26 mouse cellular contexts compared by ENCODE assay signal in the genomic region with DNA sequence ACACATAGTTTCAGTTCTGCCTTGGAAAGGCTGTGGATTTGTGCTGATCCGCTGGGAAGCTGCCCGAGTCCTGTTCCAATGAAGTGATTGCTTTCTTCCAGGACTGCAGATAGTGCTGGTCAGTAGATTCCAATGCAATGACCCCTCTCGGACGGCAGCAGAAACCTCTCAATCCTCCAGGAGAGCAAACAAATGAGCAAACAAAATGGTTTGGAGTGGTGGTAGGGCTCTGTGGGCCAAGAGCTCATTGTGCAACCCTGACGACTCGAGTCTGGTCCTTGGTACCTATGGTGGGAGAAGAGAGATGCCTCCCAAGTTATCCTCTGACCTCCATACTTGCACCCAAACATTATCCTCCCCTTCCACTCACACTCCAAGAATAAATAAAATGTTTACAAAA.
DNase-seq lines count a peak whose midpoint lies in the region; ATAC-seq and TF ChIP-seq lines count a peak whose summit lies in the region.
"Had no signal": no experiment of that assay in that cellular context is flagged by ENCODE, and none has a peak within 500 bp of the region (broad histone marks: within the 10 kb centered on the region; RNA-seq: fewer than 3 reads in every experiment).

No protein-coding gene starts in this region.

- peak; percentile 72 for DNase-seq in heart, adult 11 months
- peak; percentile 36 for DNase-seq in liver, adult 2 months (ENCODE audit: extremely low read depth, low read depth, low spot score)
- DNase-seq in liver (no peak), NIH3T3 (ENCODE audit: low read depth) (peak; percentile 21), MN1 (ENCODE audit: low spot score) (no peak)
- DNase-seq in lung, postnatal 36 days = peak; percentile 43
- DNase-seq in left cerebral cortex, adult 9 months (ENCODE audit: low spot score in 2 of 2) = no peak
- DNase-seq: adrenal gland, adult 2 months; adrenal gland, postnatal 14 days; cerebellum, adult 11 months; cerebellum, adult 2 months; cerebellum, adult 9-11 months; cerebellum, postnatal 25 days; forebrain, postnatal 0 days; gastrocnemius, adult 2 months; gastrocnemius, postnatal 14 days; heart, adult 18-20 months had no signal

- 88% methylated on average over 6 of the region's 6 CpGs for WGBS in heart, embryonic 11.5 days (ENCODE audit: insufficient replicate concordance)
- 28% methylated on average over 6 of the region's 6 CpGs for WGBS in liver, adult 2 months

- no peak overlapping the region for H3K4me2 ChIP-seq in heart, embryonic 11.5 days
- H3K4me2 ChIP-seq: embryonic facial prominence, embryonic 12.5 days; embryonic facial prominence, embryonic 15.5 days; heart, embryonic 12.5 days; heart, embryonic 15.5 days; hindbrain, embryonic 13.5 days had no signal

- H3K36me3 ChIP-seq in heart, embryonic 11.5 days (ENCODE audit: control insufficient read depth, insufficient read depth, low read length) = no peaks in the 10 kb centered on the region
- no peaks in the 10 kb centered on the region for H3K36me3 ChIP-seq in liver, adult 2 months (ENCODE audit: control insufficient read depth, insufficient read depth, low read length)
- H3K36me3 ChIP-seq: embryonic facial prominence, embryonic 12.5 days; embryonic facial prominence, embryonic 15.5 days; heart, embryonic 12.5 days; heart, embryonic 15.5 days; hindbrain, embryonic 13.5 days had no signal

- no peaks in the 10 kb centered on the region for H3K79me2 ChIP-seq in liver, adult 2 months (ENCODE audit: control insufficient read depth, insufficient read depth, low read length)

- no peak for ATAC-seq in heart, embryonic 11.5 days (replicated peaks; ENCODE audit: insufficient number of reproducible peaks, low FRiP score, low TSS enrichment)
- ATAC-seq: forebrain, embryonic 14.5 days; forebrain, postnatal 0 days; hindbrain, postnatal 0 days; inflammation-experienced regulatory T-cells, adult 6 months had no signal

- H3K27ac ChIP-seq in heart, embryonic 11.5 days (ENCODE audit: low read depth, low read length) = no peak overlapping the region
- no peak overlapping the region for H3K27ac ChIP-seq in liver, adult 2 months (replicated peaks; ENCODE audit: insufficient read depth, low read depth, low read length)
- H3K27ac ChIP-seq: embryonic facial prominence, embryonic 12.5 days; embryonic facial prominence, embryonic 15.5 days; gastrocnemius, adult 2 months; heart, embryonic 15.5 days; hindbrain, embryonic 13.5 days; hindbrain, postnatal 0 days had no signal

- no peak overlapping the region for H3K4me3 ChIP-seq in heart, embryonic 11.5 days (ENCODE audit: low read depth, low read length)
- H3K4me3 ChIP-seq in liver, adult 2 months (ENCODE audit: insufficient read depth, low read depth, low read length) = no peak overlapping the region
- H3K4me3 ChIP-seq: embryonic facial prominence, embryonic 12.5 days; embryonic facial prominence, embryonic 15.5 days; gastrocnemius, adult 2 months; heart, embryonic 12.5 days; heart, embryonic 15.5 days; hindbrain, embryonic 13.5 days had no signal

- no peak for TF ChIP-seq CTCF in liver, adult 2 months (IDR thresholded peaks at IDR 0.05; ENCODE audit: low read depth, low read length)

- H3K9me3 ChIP-seq in heart, embryonic 11.5 days (replicated peaks; ENCODE audit: control insufficient read depth, low read length) = no peaks in the 10 kb centered on the region
- H3K9me3 ChIP-seq: embryonic facial prominence, embryonic 12.5 days; embryonic facial prominence, embryonic 15.5 days; heart, embryonic 15.5 days; hindbrain, embryonic 13.5 days had no signal

- H3K9ac ChIP-seq in heart, embryonic 11.5 days (ENCODE audit: low read depth, low read length) = no peak overlapping the region
- H3K9ac ChIP-seq in liver, adult 2 months (ENCODE audit: low read depth, low read length) = no peak overlapping the region
- H3K9ac ChIP-seq: embryonic facial prominence, embryonic 12.5 days; embryonic facial prominence, embryonic 15.5 days; forebrain, postnatal 0 days; heart, embryonic 12.5 days; heart, embryonic 15.5 days; hindbrain, embryonic 13.5 days had no signal

- TF ChIP-seq POLR2A in liver, adult 2 months (IDR thresholded peaks at IDR 0.05; ENCODE audit: extremely low read depth, insufficient read depth, low read length) = no peak

- H3K27me3 ChIP-seq in heart, embryonic 11.5 days (ENCODE audit: control insufficient read depth, insufficient read depth, low read length) = no peaks in the 10 kb centered on the region
- H3K27me3 ChIP-seq in liver, adult 2 months (ENCODE audit: control insufficient read depth, insufficient read depth, low read length) = no peaks in the 10 kb centered on the region
- H3K27me3 ChIP-seq: heart, embryonic 12.5 days; heart, embryonic 15.5 days; hindbrain, embryonic 13.5 days had no signal

- H3K4me1 ChIP-seq in heart, embryonic 11.5 days (ENCODE audit: control insufficient read depth, insufficient read depth, low read length) = no peaks in the 10 kb centered on the region
- no peaks in the 10 kb centered on the region for H3K4me1 ChIP-seq in liver, adult 2 months (ENCODE audit: control insufficient read depth, insufficient read depth, low read length)
- H3K4me1 ChIP-seq: embryonic facial prominence, embryonic 12.5 days; embryonic facial prominence, embryonic 15.5 days; heart, embryonic 12.5 days; heart, embryonic 15.5 days; hindbrain, embryonic 13.5 days had no signal

Comparison
In these comparisons a context has a peak if more than half of its experiments do, and no peak if none do; other contexts are left out.
1. DNase-seq: peak in heart, adult 11 months (single experiment), liver, adult 2 months (single experiment), NIH3T3 (single experiment) and lung, postnatal 36 days (single experiment); none in liver (single experiment), left cerebral cortex, adult 9 months (0 of 2) and MN1 (single experiment).